Mouse (Mus musculus) C2C12 (cell line): ENCODE measurements at regions not wholly inside any gene's neighbourhood (a gene's known extent, or its start where the extent isn't known, plus 50 kb on each side); places are given as distances from the start of the nearest gene placed in this dataset.

Source experiments
- H3K27me3 ChIP-seq: one replicate; pipeline ENCODE4 v1.6.1; 2011; ENCODE audit not compliant: control insufficient read depth, insufficient read depth, insufficient read length
- H3K36me3 ChIP-seq: one replicate; pipeline ENCODE4 v1.6.1; 2011; ENCODE audit not compliant: control insufficient read depth, insufficient read depth
- H3K4me3 ChIP-seq: one replicate; pipeline ENCODE4 v1.5.1; 2011; ENCODE audit warnings: mild to moderate bottlenecking, control low read depth; ENCODE audit not compliant: poor library complexity, insufficient read depth, severe bottlenecking
- H3K79me2 ChIP-seq: one replicate; pipeline ENCODE4 v1.6.1; 2011; ENCODE audit not compliant: control insufficient read depth, insufficient read depth
- H3K79me3 ChIP-seq: one replicate; pipeline ENCODE4 v1.6.1; 2011; ENCODE audit warnings: low read depth, control low read depth
- H3ac ChIP-seq: one replicate; pipeline ENCODE3; 2011; ENCODE audit warnings: low read depth; ENCODE audit not compliant: control insufficient read depth, insufficient read length
- CEBPB ChIP-seq: IDR thresholded peaks from one replicate; pipeline ENCODE4 v1.6.1; 2011; ENCODE audit warnings: low read depth, mild to moderate bottlenecking, control low read depth, moderate library complexity
- CTCF ChIP-seq: IDR thresholded peaks from one replicate; pipeline ENCODE4 v1.5.1; 2011; ENCODE audit not compliant: control insufficient read depth, insufficient read depth, insufficient read length
- FOSL1 ChIP-seq: IDR thresholded peaks from one replicate; pipeline ENCODE4 v1.8.0; 2011; ENCODE audit warnings: mild to moderate bottlenecking, low read length; ENCODE audit not compliant: poor library complexity, insufficient read depth, severe bottlenecking
- MAX ChIP-seq: IDR thresholded peaks from one replicate; pipeline ENCODE4 v1.6.1; 2011; ENCODE audit warnings: mild to moderate bottlenecking, control low read depth
- MYOD1 ChIP-seq: IDR thresholded peaks from one replicate; pipeline ENCODE4 v1.6.1; 2011; ENCODE audit warnings: low read depth; ENCODE audit not compliant: control insufficient read depth, insufficient read length
- MYOG ChIP-seq: IDR thresholded peaks from one replicate; pipeline ENCODE4 v1.6.1; 2011; ENCODE audit not compliant: control insufficient read depth, insufficient read length; ENCODE audit errors: extremely low read depth
- USF1 ChIP-seq: IDR thresholded peaks from one replicate; pipeline ENCODE4 v1.6.1; 2011; ENCODE audit warnings: low read depth, mild to moderate bottlenecking, control low read depth, moderate library complexity

GRCm38 (mm10) chr4:100037868-100038267, 57.7 kb upstream of the Ror1 start:
- no peaks in the 10 kb centered on the region for H3K79me2 ChIP-seq
- H3K79me3 ChIP-seq, result no peaks in the 10 kb centered on the region
- no peak overlapping the region for H3ac ChIP-seq
- H3K4me3 ChIP-seq, result no peak overlapping the region
- no peaks in the 10 kb centered on the region for H3K36me3 ChIP-seq
- no peak for TF ChIP-seq MYOD1
- TF ChIP-seq CEBPB, result no peak
- TF ChIP-seq CTCF, result no peak
- TF ChIP-seq MYOG, result no peak
- no peak for TF ChIP-seq USF1
- no peak for TF ChIP-seq MAX
- no peak for TF ChIP-seq FOSL1
- no peaks in the 10 kb centered on the region for H3K27me3 ChIP-seq

- no peaks in the 10 kb centered on the region for H3K79me3 ChIP-seq
- no peaks in the 10 kb centered on the region for H3K27me3 ChIP-seq
- no peak overlapping the region for H3K4me3 ChIP-seq
- no peaks in the 10 kb centered on the region for H3K36me3 ChIP-seq
- H3ac ChIP-seq, result no peak overlapping the region
- TF ChIP-seq CEBPB (no peak), CTCF (no peak), USF1 (no peak), MYOG (no peak), MAX (no peak), MYOD1 (no peak), FOSL1 (no peak)
- no peaks in the 10 kb centered on the region for H3K79me2 ChIP-seq
Observed at GRCm38 (mm10) chr4:100039741-100040140, 55.9 kb upstream of the Ror1 start.

GRCm38 (mm10) chr4:100041982-100042381, 53.6 kb upstream of the Ror1 start:
- H3K36me3 ChIP-seq, result no peaks in the 10 kb centered on the region
- TF ChIP-seq FOSL1 (no peak), MYOG (no peak), MAX (no peak), CTCF (no peak), CEBPB (no peak)
- no peaks in the 10 kb centered on the region for H3K79me3 ChIP-seq
- no peak overlapping the region for H3K4me3 ChIP-seq
- no peaks in the 10 kb centered on the region for H3K79me2 ChIP-seq
- no peaks in the 10 kb centered on the region for H3K27me3 ChIP-seq
- H3ac ChIP-seq, result no peak overlapping the region

GRCm38 (mm10) chr4:100045164-100045906, 50.3 kb upstream of the Ror1 start:
- H3K36me3 ChIP-seq, result no peaks in the 10 kb centered on the region
- TF ChIP-seq USF1, result peak; percentile 92
- TF ChIP-seq CTCF, result no peak
- TF ChIP-seq CEBPB, result no peak
- no peak for TF ChIP-seq FOSL1
- TF ChIP-seq MAX, result peak; percentile 37
- no peak for TF ChIP-seq MYOG
- TF ChIP-seq MYOD1, result peak; percentile 85
- H3K79me2 ChIP-seq, result no peaks in the 10 kb centered on the region
- H3ac ChIP-seq, result no peak overlapping the region
- no peaks in the 10 kb centered on the region for H3K27me3 ChIP-seq
- no peak overlapping the region for H3K4me3 ChIP-seq
- H3K79me3 ChIP-seq, result no peaks in the 10 kb centered on the region
